Mouse (Mus musculus) skeletal muscle tissue, postnatal 0 days (tissue): ENCODE results near the gene Gm10487. TPM values are rescaled to one million over a fixed set of nuclear protein-coding genes. Genes with fewer than 3 reads are reported as not detected.

Experiments
- polyA plus RNA-seq: library from polyadenylated mRNA; unstranded; fragments of >200 nt; fragmentation: Nextera tagmentation; extraction: Ambion mirVana; gene quantifications from 2 replicates; pipeline ENCODE4 v1.2.1, GENCODE M21; 2015

Gm10487 gene
- not detected in 2 replicates for polyA plus RNA-seq

GRCm38 (mm10) chrX:30843369-30843768, at the start of gene Gm10487:
TSS of gene Gm10487 (minus strand) at chrX:30843469.

